Mouse (Mus musculus) bone marrow, adult 2 months (tissue): Measurements from ENCODE around the gene Rft1. TPM values are rescaled to one million over a fixed set of nuclear protein-coding genes. Genes with fewer than 3 reads are reported as not detected.

ENCODE experiments used
- H3K27ac ChIP-seq: fragments of 200-500 bp; 2 replicates; pipeline ENCODE4 v1.5.1; 2012; ENCODE audit warnings: low read depth, mild to moderate bottlenecking, control low read depth, inconsistent platforms, low read length; ENCODE audit not compliant: control insufficient read depth, poor library complexity, insufficient read depth
- H3K4me1 ChIP-seq: fragments of 200-500 bp; 2 replicates; pipeline ENCODE4 v1.6.1; 2011; ENCODE audit warnings: low read length; ENCODE audit not compliant: control insufficient read depth, insufficient read depth
- H3K4me3 ChIP-seq: fragments of 200-500 bp; replicated peaks from 2 replicates; pipeline ENCODE3; 2011; ENCODE audit warnings: mild to moderate bottlenecking, low read depth, low read length, control low read depth; ENCODE audit not compliant: control insufficient read depth
- CTCF ChIP-seq: fragments of 200-500 bp; IDR thresholded peaks from 2 replicates; pipeline ENCODE4 v1.5.1; 2011; ENCODE audit warnings: low read length, control low read depth; ENCODE audit not compliant: control insufficient read depth, insufficient read depth
- POLR2A ChIP-seq: fragments of 200-500 bp; IDR thresholded peaks from 2 replicates; pipeline ENCODE4 v1.6.1; 2011; ENCODE audit warnings: low read depth, mild to moderate bottlenecking, control low read depth, low read length, borderline replicate concordance; ENCODE audit not compliant: control insufficient read depth
- whole genome bisulfite sequencing: fragments of 180-500 bp; shearing (Covaris S2); methylation state at CpG from one replicate; pipeline ENCODE4 v1.1.7; 2018; 5-methylcytosine and 5-hydroxymethylcytosine counted together
- polyA plus RNA-seq: library from polyadenylated mRNA; stranded (reverse); fragments of >200 nt; gene quantifications from 2 replicates; pipeline ENCODE4 v1.2.4, GENCODE M21; 2011; ENCODE audit warnings: low replicate concordance; ENCODE audit not compliant: missing spikeins, insufficient read depth, insufficient read length

The Rft1 gene
- polyA plus RNA-seq, 1 experiment, result 3.1 TPM

GRCm38 (mm10) chr14:30612962-30613715, 41.0 kb upstream of the Rft1 start:
- Histone ChIP-seq H3K27ac (no peak overlapping the region; the same call in 1 of the 2 replicates), H3K4me1 (peaks cover 21% of the 10 kb centered on the region), H3K4me3 (no peak overlapping the region)
- WGBS, result 62% methylated on average over 2 of the region's 2 CpGs
- TF ChIP-seq CTCF (no peak), POLR2A (no peak)

GRCm38 (mm10) chr14:30616751-30617150, 37.4 kb upstream of the Rft1 start:
- 20% methylated on average over 2 of the region's 2 CpGs for WGBS
- TF ChIP-seq CTCF (no peak), POLR2A (no peak)
- Histone ChIP-seq H3K4me1 (peaks cover 32% of the 10 kb centered on the region), H3K4me3 (peak overlapping the region; percentile 13), H3K27ac (peak overlapping the region; percentile 39)

- TF ChIP-seq CTCF (no peak), POLR2A (no peak)
- Histone ChIP-seq H3K27ac (no peak overlapping the region; the same call in 1 of the 2 replicates), H3K4me1 (peaks cover 27% of the 10 kb centered on the region)
Measured at GRCm38 (mm10) chr14:30618746-30619275, 35.3 kb upstream of the Rft1 start.

GRCm38 (mm10) chr14:30619982-30620578, 34.1 kb upstream of the Rft1 start:
- peaks cover 27% of the 10 kb centered on the region for H3K4me1 ChIP-seq

More at GRCm38 (mm10) chr14:30618746-30619275, 35.3 kb upstream of the Rft1 start:
- 67% methylated on average over 2 of the region's 2 CpGs for WGBS
- H3K4me3 ChIP-seq, result no peak overlapping the region

GRCm38 (mm10) chr14:30622130-30622529, 32.0 kb upstream of the Rft1 start:
- Histone ChIP-seq H3K4me3 (no peak overlapping the region), H3K4me1 (peaks cover 20% of the 10 kb centered on the region), H3K27ac (no peak overlapping the region)
- TF ChIP-seq POLR2A (no peak), CTCF (no peak)
- 72% methylated on average over 7 of the region's 7 CpGs for WGBS

More at GRCm38 (mm10) chr14:30619982-30620578, 34.1 kb upstream of the Rft1 start:
- TF ChIP-seq POLR2A (no peak), CTCF (no peak)
- no peak overlapping the region for H3K4me3 ChIP-seq
- peak overlapping the region; percentile 25 for H3K27ac ChIP-seq
- 21% methylated on average over 7 of the region's 7 CpGs for WGBS

GRCm38 (mm10) chr14:30622556-30622955, 31.6 kb upstream of the Rft1 start:
- TF ChIP-seq POLR2A, result no peak
- WGBS, result 90% methylated on average over 8 of the region's 8 CpGs
- no peak overlapping the region for H3K27ac ChIP-seq
- no peak overlapping the region for H3K4me3 ChIP-seq
- H3K4me1 ChIP-seq, result peaks cover 17% of the 10 kb centered on the region

GRCm38 (mm10) chr14:30624277-30624721, 29.9 kb upstream of the Rft1 start:
- peak overlapping the region; percentile 86; the same call in 1 of the 2 replicates for H3K27ac ChIP-seq
- no peak for TF ChIP-seq POLR2A
- peak; percentile 23; the same call in 1 of the 2 replicates for TF ChIP-seq CTCF
- 4% methylated on average over 8 of the region's 8 CpGs for WGBS
- peak overlapping the region; percentile 87 for H3K4me3 ChIP-seq
- H3K4me1 ChIP-seq, result peaks cover 22% of the 10 kb centered on the region; the same call in 1 of the 2 replicates

GRCm38 (mm10) chr14:30625131-30625807, 28.9 kb upstream of the Rft1 start:
- H3K4me1 ChIP-seq, result peaks cover 24% of the 10 kb centered on the region; the same call in 1 of the 2 replicates
- no peak for TF ChIP-seq CTCF
- TF ChIP-seq POLR2A, result peak; percentile 18; the same call in 1 of the 2 replicates
- H3K4me3 ChIP-seq, result peak overlapping the region; percentile 87
- under 1% methylated on average over 39 of the region's 39 CpGs for WGBS
- H3K27ac ChIP-seq, result peak overlapping the region; percentile 86
